Mouse (Mus musculus): ENCODE measurements around the gene Zfp978.

GRCm38 (mm10) chr4:147433017-147433416 is 71.9 kb downstream of the Zfp978 start:
- TF ChIP-seq CTCF (IDR thresholded peaks at IDR 0.05; ENCODE audit: low read depth, low read length) (no peak), GATA1 (IDR thresholded peaks at IDR 0.05; ENCODE audit: borderline replicate concordance, low read length) (no peak), TAL1 (conservative IDR thresholded peaks at IDR 0.05; ENCODE audit: low read depth, low read length) (no peak), GATA2 (IDR thresholded peaks at IDR 0.05; ENCODE audit: borderline replicate concordance, low read depth, low read length) (no peak)

All from G1E (cell line).